8 mouse cellular contexts compared by ENCODE assay signal in the genomic region with DNA sequence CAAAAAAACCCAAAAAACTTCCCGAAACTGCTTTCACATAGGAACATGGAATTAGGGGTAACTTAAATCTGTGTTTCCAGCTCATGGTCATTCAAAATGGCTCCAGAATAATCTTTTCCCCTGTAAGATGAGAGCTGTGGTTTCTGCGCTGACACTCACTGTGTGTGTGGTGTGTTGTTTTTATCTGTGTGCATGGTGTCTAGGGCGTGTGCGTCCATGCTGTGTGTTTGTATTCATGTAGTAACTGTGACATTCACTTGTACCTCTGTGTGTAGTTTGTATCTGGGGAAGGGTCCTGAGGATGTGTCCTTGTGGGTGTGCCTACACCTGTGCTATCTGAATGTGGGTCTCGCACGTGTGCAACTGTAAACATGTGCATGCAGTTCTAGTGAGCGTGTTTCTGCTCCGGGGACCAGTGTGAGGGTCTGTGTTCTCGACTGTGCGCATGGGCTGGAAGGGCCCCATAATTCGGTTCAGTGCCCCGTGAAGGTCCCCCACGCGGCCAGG. TPM values are rescaled to one million over a fixed set of nuclear protein-coding genes. Genes with fewer than 3 reads are reported as not detected.
A peak's percentile ranks its signal among the peaks of the same experiment; 100 is the strongest.
DNase-seq lines count a peak whose midpoint lies in the region; ATAC-seq and TF ChIP-seq lines count a peak whose summit lies in the region.

No protein-coding gene starts in this region.

- TF ChIP-seq POLR2A in thymus, adult 2 months (IDR thresholded peaks at IDR 0.05; ENCODE audit: control insufficient read depth, extremely low read depth, insufficient read depth, low read length, poor library complexity): 0 out of 2 replicates have a peak, but pooled peaks have one; percentile 20

- H3K27ac ChIP-seq in gastrocnemius, adult 2 months: peak overlapping the region; percentile 96
- no peak overlapping the region for H3K27ac ChIP-seq in thymus, adult 2 months (ENCODE audit: control insufficient read depth, insufficient read depth, low read length)
- H3K27ac ChIP-seq in liver, embryonic 12.5 days: peak overlapping the region; percentile 89

- intact Hi-C loops in gastrocnemius, adult 2 months (cut with DNase I): loop anchor here (2.0 to 5.0 kb wide), 3 partner anchors 35 to 162 kb away; no protein-coding TSS in a partner anchor
- intact Hi-C loops in left cerebral cortex, postnatal 14 days (cut with DNase I): no loop called here

- peak overlapping the region; percentile 93 for H3K9ac ChIP-seq in liver, embryonic 12.5 days

- DNase-seq in gastrocnemius, adult 2 months: no peak
- no peak for DNase-seq in gastrocnemius, postnatal 10 days
- DNase-seq in thymus, adult 2 months: no peak
- no peak for DNase-seq in thymus, postnatal 36 days
- no peak for DNase-seq in left cerebral cortex, postnatal 14 days (ENCODE audit: low spot score in 2 of 2)
- no peak for DNase-seq in kidney, adult 18-20 months

- H3K9me3 ChIP-seq in liver, embryonic 12.5 days (replicated peaks): no peaks in the 10 kb centered on the region

- H3K27me3 ChIP-seq in thymus, adult 2 months (ENCODE audit: control insufficient read depth, insufficient read depth, low read length): no peaks in the 10 kb centered on the region; the same call in 1 of the 2 replicates
- H3K27me3 ChIP-seq in liver, embryonic 12.5 days (replicated peaks): peaks cover 27% of the 10 kb centered on the region; the same call in 1 of the 2 replicates

- H3K4me2 ChIP-seq in liver, embryonic 12.5 days: peak overlapping the region; percentile 96

- no peaks in the 10 kb centered on the region for H3K36me3 ChIP-seq in thymus, adult 2 months (ENCODE audit: control insufficient read depth, insufficient read depth, low read length)
- H3K36me3 ChIP-seq in liver, embryonic 12.5 days: peaks cover 28% of the 10 kb centered on the region

- TF ChIP-seq CTCF in gastrocnemius, adult 2 months (IDR thresholded peaks at IDR 0.05): no peak
- no peak for TF ChIP-seq CTCF in thymus, adult 2 months (IDR thresholded peaks at IDR 0.05; ENCODE audit: borderline replicate concordance, control insufficient read depth, extremely low read depth, insufficient read depth, low read length, poor library complexity)

- peak overlapping the region; percentile 89 for H3K4me3 ChIP-seq in gastrocnemius, adult 2 months
- H3K4me3 ChIP-seq in thymus, adult 2 months (ENCODE audit: control insufficient read depth, insufficient read depth, low read length): peak overlapping the region; percentile 57
- peak overlapping the region; percentile 88 for H3K4me3 ChIP-seq in liver, embryonic 12.5 days

- peak; percentile 53 for ATAC-seq in liver, embryonic 12.5 days
- no peak for ATAC-seq in granulocyte monocyte progenitor cell, adult 5-6 weeks (replicated peaks; ENCODE audit: poor library complexity, severe bottlenecking)

- peaks cover 2% of the 10 kb centered on the region; the same call in 1 of the 2 replicates for H3K4me1 ChIP-seq in thymus, adult 2 months (replicated peaks; ENCODE audit: control insufficient read depth, insufficient read depth, low read length)
- H3K4me1 ChIP-seq in liver, embryonic 12.5 days: peaks cover 53% of the 10 kb centered on the region

- 47% methylated on average over 14 of the region's 14 CpGs for WGBS in thymus, adult 2 months
- 28% methylated on average over 14 of the region's 14 CpGs for WGBS in liver, embryonic 12.5 days (ENCODE audit: insufficient replicate concordance)

RNA-seq across cellular contexts. Expression of a gene that starts 0.4 kb away (rescaled TPM):
- total RNA-seq in gastrocnemius, adult 2 months (2021): 10 to 100 TPM; 22.5 to 46.8 TPM
- total RNA-seq in gastrocnemius, postnatal 10 days (2021): 10 to 100 TPM; 66.8 to 73.4 TPM
- polyA plus RNA-seq in thymus, adult 2 months (2012; rRNA removed): 60.3 and 61.4 TPM in 2 replicates
- polyA plus RNA-seq in liver, embryonic 12.5 days (2016; fragmentation: Nextera tagmentation; extraction: Ambion mirVana): 46.4 and 47.7 TPM in 2 replicates
- 0.99 TPM in 1 of 2 replicates, not detected in the other for total RNA-seq in granulocyte monocyte progenitor cell, adult 5-6 weeks (2014; fragmentation: Nextera tagmentation)
- total RNA-seq in granulocyte monocyte progenitor cell, adult 5-6 weeks (2017): 0.26 and 2.0 TPM in 2 replicates
- 100 to 1,000 TPM; 152 to 153 TPM for total RNA-seq in left cerebral cortex, postnatal 14 days (2021)

Comparison
In these comparisons a context has a peak if more than half of its experiments do, and no peak if none do; other contexts are left out.
1. RNA of a gene that starts 0.4 kb away (total RNA-seq): 152 to 153 TPM in left cerebral cortex, postnatal 14 days, 66.8 to 73.4 TPM in gastrocnemius, postnatal 10 days and 22.5 to 46.8 TPM in gastrocnemius, adult 2 months; 0.26 to 2.0 TPM in granulocyte monocyte progenitor cell, adult 5-6 weeks; every median in the first group is over 4 times any median in the second.
2. Peak in every context shown above with its lines, with median percentiles within 50 percentile points of each other: H3K4me3 ChIP-seq.